In genomic region chr17:33920282-33921097, GRCm38 (mm10) we compare ENCODE assay signal across 8 mouse cellular contexts. TPM values are rescaled to one million over a fixed set of nuclear protein-coding genes. Genes with fewer than 3 reads are reported as not detected.
DNase-seq lines count a peak whose midpoint lies in the region; ATAC-seq and TF ChIP-seq lines count a peak whose summit lies in the region.

No protein-coding gene starts in this region.

- H3K4me3 ChIP-seq in cerebellum, adult 2 months (replicated peaks; ENCODE audit: insufficient read depth, low read depth, low read length): peak overlapping the region; percentile 98
- H3K4me3 ChIP-seq in forebrain, embryonic 16.5 days (replicated peaks; ENCODE audit: low read length): peak overlapping the region; percentile 47

- H3K4me1 ChIP-seq in cerebellum, adult 2 months (ENCODE audit: control insufficient read depth, insufficient read depth, low read length): peaks cover 11% of the 10 kb centered on the region
- H3K4me1 ChIP-seq in forebrain, embryonic 16.5 days (replicated peaks; ENCODE audit: control insufficient read depth, insufficient read depth, low read length): peaks cover 33% of the 10 kb centered on the region

- peak; percentile 90 for TF ChIP-seq CTCF in cerebellum, adult 2 months (IDR thresholded peaks at IDR 0.05; ENCODE audit: borderline replicate concordance, insufficient read depth, low read depth, low read length)

- no peak overlapping the region for H3K27ac ChIP-seq in cerebellum, adult 2 months (ENCODE audit: insufficient read depth, low read length)
- peak overlapping the region; percentile 23; the same call in 1 of the 2 replicates for H3K27ac ChIP-seq in forebrain, embryonic 16.5 days (ENCODE audit: low read length)

- no peaks in the 10 kb centered on the region for H3K9me3 ChIP-seq in forebrain, embryonic 16.5 days (ENCODE audit: control insufficient read depth, low read length)

- DNase-seq in MN1 (ENCODE audit: low spot score): peak; percentile 90
- peak; percentile 85 to 90 for DNase-seq in cerebellum, adult 2 months
- peak; percentile 89 for DNase-seq in heart, postnatal 4 days
- peak; percentile 72 to 77 for DNase-seq in layer of hippocampus, postnatal 14 days (ENCODE audit: low spot score in 2 of 2)
- peak; percentile 95 for DNase-seq in lung, postnatal 36 days
- peak; percentile 89 for DNase-seq in retina, postnatal 1 day
- DNase-seq in urinary bladder, postnatal 14 days (ENCODE audit: low spot score): peak; percentile 90

- H3K36me3 ChIP-seq in forebrain, embryonic 16.5 days (ENCODE audit: control insufficient read depth, insufficient read depth): no peaks in the 10 kb centered on the region

- H3K4me2 ChIP-seq in forebrain, embryonic 16.5 days (ENCODE audit: low read length): peak overlapping the region; percentile 80

- H3K9ac ChIP-seq in forebrain, embryonic 16.5 days (replicated peaks; ENCODE audit: low read depth, low read length): peak overlapping the region; percentile 68

- no peak; the same call in 1 of the 2 replicates for ATAC-seq in forebrain, embryonic 16.5 days

- H3K27me3 ChIP-seq in cerebellum, adult 2 months (ENCODE audit: control insufficient read depth, insufficient read depth, low read length): no peaks in the 10 kb centered on the region
- H3K27me3 ChIP-seq in forebrain, embryonic 16.5 days (replicated peaks; ENCODE audit: control insufficient read depth, insufficient read depth, low read length): no peaks in the 10 kb centered on the region

- no peak for TF ChIP-seq POLR2A in cerebellum, adult 2 months (IDR thresholded peaks at IDR 0.05; ENCODE audit: borderline replicate concordance, insufficient read depth, low read length)

- WGBS in cerebellum, adult 2 months: under 1% methylated on average over 36 of the region's 36 CpGs
- under 1% methylated on average over 36 of the region's 36 CpGs for WGBS in forebrain, embryonic 16.5 days

RNA-seq across cellular contexts. Expression of gene Zbtb22, which starts 4.8 kb away (rescaled TPM):
- 30.2 and 33.4 TPM in 2 replicates for polyA plus RNA-seq in cerebellum, adult 2 months (2012; rRNA removed)
- 17.1 and 17.2 TPM in 2 replicates for polyA plus RNA-seq in forebrain, embryonic 16.5 days (2015; fragmentation: Nextera tagmentation; extraction: Ambion mirVana)
- 10 to 100 TPM; 34.3 to 35.8 TPM for total RNA-seq in heart, postnatal 4 days (2021)
- total RNA-seq in layer of hippocampus, postnatal 14 days (2021): 10 to 100 TPM; 30.5 to 34.0 TPM

RNA-seq across cellular contexts. Expression of gene Tapbp, which starts 4.8 kb away (rescaled TPM):
- polyA plus RNA-seq in cerebellum, adult 2 months (2012; rRNA removed): 27.7 and 28.5 TPM in 2 replicates
- 13.7 and 15.4 TPM in 2 replicates for polyA plus RNA-seq in forebrain, embryonic 16.5 days (2015; fragmentation: Nextera tagmentation; extraction: Ambion mirVana)
- total RNA-seq in heart, postnatal 4 days (2021): 10 to 100 TPM; 72.3 to 78.5 TPM
- 10 to 100 TPM; 27.4 to 34.4 TPM for total RNA-seq in layer of hippocampus, postnatal 14 days (2021)

RNA-seq across cellular contexts. Expression of gene Rgl2, which starts 8.9 kb away (rescaled TPM):
- 171 and 183 TPM in 2 replicates for polyA plus RNA-seq in cerebellum, adult 2 months (2012; rRNA removed)
- polyA plus RNA-seq in forebrain, embryonic 16.5 days (2015; fragmentation: Nextera tagmentation; extraction: Ambion mirVana): 40.8 and 52.3 TPM in 2 replicates
- 10 to 100 TPM; 56.5 to 58.1 TPM for total RNA-seq in heart, postnatal 4 days (2021)
- total RNA-seq in layer of hippocampus, postnatal 14 days (2021): 10 to 100 TPM; 67.0 to 68.9 TPM

RNA-seq across cellular contexts. Expression of gene Daxx, which starts 11.3 kb away (rescaled TPM):
- polyA plus RNA-seq in cerebellum, adult 2 months (2012; rRNA removed): 28.6 and 30.4 TPM in 2 replicates
- polyA plus RNA-seq in forebrain, embryonic 16.5 days (2015; fragmentation: Nextera tagmentation; extraction: Ambion mirVana): 61.5 and 63.1 TPM in 2 replicates
- total RNA-seq in heart, postnatal 4 days (2021): 10 to 100 TPM; 16.5 to 18.0 TPM
- 10 to 100 TPM; 28.0 to 28.6 TPM for total RNA-seq in layer of hippocampus, postnatal 14 days (2021)

RNA-seq across cellular contexts. Expression of gene Platr17, which starts 15.6 kb away (rescaled TPM):
- 0.48 and 0.65 TPM in 2 replicates for polyA plus RNA-seq in cerebellum, adult 2 months (2012; rRNA removed)
- polyA plus RNA-seq in forebrain, embryonic 16.5 days (2015; fragmentation: Nextera tagmentation; extraction: Ambion mirVana): 0.32 and 0.54 TPM in 2 replicates
- not detected for total RNA-seq in heart, postnatal 4 days (2021)
- total RNA-seq in layer of hippocampus, postnatal 14 days (2021): under 1 TPM in 1 of 2 experiments, not detected in 1; 0.50 TPM
